Mouse (Mus musculus): Measurements from ENCODE around the gene Slc38a11.

The Slc38a11 gene

DNA sequence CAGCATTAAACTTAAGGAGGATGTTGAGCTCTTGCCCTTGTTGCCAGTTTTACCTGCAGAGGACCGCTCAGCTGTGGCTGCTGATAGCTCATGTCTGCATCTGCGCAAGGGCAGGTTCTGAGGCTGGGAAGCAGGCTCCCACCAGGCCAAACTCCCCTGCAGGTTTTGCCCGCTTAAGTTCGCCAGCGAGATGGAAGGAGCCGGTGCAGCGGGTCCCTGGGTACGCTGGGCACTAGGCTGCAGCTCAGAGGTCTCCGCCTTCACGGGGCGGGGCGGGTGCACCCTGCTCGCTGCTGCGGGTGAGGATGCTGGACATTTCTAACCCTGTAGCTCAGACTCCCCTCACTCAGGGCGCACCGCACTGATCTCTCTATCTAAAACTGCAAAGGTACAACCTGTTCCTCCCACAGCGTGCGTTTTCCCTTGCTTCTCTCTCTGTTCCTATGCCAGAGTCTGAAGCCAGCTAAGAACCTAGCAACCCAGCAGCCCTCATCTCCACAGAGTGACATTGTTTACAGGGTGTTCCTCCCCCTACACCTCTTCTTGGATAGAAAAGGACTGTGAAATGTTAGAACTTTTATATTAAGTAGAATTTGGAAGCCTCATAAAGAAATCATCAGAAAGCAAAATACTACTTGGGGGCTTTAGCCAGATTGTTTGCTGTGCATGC is at the start of gene Slc38a11:
TSS of gene Slc38a11 (minus strand) at position 207 of the 670 bp plus-strand sequence.
- no peak for DNase-seq (ENCODE audit: low spot score in 2 of 2)

DNA sequence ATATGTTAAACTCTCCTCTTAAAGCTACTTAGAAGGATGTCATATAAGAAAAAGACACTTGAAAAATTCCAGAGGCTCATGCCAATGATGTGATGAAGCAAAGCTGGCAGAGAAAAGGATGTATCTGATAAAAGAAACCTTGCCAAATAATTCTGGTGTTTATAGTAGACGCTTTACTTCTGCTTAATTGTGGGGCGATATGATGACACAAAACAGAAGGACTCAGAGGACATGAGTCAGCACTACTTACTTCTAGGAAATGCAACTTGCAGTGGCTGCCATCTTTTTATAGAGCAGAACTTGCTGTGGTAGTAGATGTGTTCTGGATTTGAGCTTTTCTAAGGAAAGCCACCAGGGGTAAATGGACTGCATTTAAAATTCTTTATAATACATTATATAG is 43.3 kb upstream of the Slc38a11 start:
- no peak for DNase-seq (ENCODE audit: low spot score in 2 of 2)

DNA sequence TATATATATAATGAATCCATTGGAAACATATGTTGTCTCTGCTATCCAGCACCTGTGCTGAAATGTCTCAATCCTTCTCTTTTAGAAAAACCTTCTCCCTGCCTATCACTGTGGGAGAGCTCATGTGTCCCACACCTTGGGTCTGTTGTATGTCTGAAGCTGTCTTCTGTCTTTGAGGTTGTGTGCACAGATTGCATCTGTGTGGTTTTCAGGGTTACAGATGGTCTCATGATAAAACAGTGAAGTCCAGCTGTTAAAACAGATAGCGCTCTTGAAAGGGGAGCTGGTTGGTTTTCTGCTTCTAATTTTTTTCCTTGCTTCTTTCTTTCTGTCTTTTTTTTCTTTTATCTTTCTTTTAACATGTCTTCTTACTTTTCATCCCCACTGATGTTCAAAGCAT is 41.6 kb upstream of the Slc38a11 start:
- DNase-seq (ENCODE audit: low spot score in 2 of 2): no peak

DNA sequence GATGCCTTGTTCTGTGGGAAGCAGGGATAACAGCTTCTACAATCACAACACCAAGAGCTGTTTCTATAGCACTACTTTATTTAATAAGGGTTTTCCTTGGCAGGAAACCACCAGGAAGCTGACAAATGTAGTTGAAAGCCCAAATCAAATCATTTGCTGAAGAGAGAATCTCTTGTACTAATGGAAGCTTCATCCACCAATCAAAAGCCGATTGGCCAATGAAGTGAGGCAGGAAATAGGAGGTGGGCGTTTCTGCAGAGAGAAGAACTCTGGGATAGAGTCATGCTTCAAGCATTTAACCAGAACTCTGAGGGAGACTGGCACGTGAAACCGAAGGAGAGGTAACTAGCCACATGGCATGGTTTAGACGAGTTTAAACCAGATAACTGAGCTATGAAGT is 38.2 kb upstream of the Slc38a11 start:
- DNase-seq (ENCODE audit: low spot score in 2 of 2): no peak

DNA sequence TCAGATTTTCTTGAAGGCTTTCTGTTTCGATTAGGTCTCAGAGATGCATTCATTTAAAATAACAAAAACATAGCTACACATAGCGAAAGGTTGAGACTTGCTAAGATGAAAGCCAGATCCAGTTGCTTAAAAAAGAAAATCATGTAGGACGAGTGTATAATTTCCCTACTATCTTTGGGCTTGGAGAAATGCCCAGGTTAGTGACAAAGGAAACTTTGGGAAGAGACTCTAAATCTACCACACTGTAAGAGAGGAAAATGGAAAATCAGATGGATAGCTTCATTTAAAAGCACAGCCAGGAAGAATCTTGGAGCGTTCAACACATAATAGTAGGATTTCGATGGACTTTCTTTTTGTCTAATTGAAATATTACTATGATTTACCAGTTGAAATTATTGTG is 36.1 kb upstream of the Slc38a11 start:
- DNase-seq (ENCODE audit: low spot score in 2 of 2): no peak

DNA sequence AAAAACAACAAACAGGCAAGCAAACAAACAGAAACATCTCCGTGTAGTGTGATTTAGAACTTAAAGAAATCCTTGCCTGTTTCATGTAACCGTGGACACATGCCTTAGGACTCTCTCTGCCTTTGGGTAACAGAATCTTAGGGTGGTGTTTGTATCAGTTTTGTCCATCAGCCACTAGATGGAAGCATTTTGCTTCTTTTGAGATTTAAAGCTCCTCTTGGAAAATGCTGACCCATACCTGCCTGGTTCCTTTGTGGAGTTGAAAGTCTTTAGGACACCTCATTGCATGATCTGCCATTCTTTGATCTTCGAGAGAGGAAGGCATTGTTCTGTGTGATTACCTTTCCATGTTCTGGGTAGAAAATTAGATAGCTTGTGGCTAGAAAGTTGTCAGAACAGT is 32.3 kb upstream of the Slc38a11 start:
- DNase-seq (ENCODE audit: low spot score in 2 of 2): no peak

DNA sequence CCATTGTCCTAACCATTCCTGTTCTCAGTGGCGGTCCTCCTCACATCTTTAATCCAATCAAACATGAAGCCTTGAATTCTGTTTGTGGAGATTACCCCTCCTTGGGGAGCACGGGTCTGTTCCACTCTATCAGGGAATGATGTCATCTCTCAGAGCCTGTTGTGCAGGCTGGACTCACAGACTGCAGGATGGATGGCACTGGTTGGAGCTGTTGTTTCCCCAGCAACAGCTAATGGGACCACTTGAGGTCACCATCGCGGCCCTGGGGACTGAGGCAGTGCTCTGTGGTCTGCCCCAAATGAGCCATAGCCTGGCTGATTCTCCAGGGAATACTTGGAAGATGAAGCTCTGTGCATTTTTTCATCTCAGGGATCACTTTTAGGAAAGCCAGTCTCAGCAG is 29.2 kb upstream of the Slc38a11 start:
- DNase-seq (ENCODE audit: low spot score in 2 of 2): no peak

DNA sequence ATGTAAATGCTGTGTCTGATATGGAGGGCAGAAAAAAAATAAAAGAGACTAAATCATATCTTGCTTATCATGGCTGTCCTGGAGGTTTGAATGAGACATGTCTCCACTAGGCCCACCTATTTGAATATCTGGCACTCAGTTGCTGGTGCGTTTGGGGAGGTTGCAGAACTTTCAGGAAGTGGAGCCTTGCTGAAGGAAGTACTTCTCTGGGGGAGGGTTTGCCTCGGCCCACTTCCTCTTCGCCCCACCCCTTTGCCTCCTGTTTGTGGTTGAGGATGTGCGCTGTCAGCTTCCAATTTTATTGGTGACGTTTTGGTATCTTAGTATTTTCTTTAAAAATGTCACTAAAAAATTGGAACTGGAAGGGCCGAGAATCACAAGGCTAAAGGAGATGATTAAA is 27.5 kb upstream of the Slc38a11 start:
- DNase-seq (ENCODE audit: low spot score in 2 of 2): no peak

DNA sequence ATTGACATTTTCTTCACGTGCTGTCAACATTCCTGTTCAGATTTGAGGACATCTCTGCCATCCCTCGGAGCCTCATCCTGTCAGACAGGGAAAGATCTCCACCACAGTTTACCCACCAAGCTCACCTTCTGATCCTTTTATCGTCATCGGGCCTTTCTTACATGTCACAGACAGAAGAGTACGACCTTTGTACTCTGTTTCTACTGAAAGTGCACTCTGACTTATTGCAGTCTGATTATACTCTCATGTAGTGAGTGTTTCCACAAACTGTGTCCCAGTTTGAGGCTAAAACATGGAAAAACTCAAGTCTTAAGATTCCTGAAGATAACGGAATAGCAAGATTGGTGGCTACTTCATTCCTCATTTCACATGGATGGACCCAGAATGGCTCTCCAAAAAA is 21.0 kb upstream of the Slc38a11 start:
- no peak for DNase-seq (ENCODE audit: low spot score in 2 of 2)

DNA sequence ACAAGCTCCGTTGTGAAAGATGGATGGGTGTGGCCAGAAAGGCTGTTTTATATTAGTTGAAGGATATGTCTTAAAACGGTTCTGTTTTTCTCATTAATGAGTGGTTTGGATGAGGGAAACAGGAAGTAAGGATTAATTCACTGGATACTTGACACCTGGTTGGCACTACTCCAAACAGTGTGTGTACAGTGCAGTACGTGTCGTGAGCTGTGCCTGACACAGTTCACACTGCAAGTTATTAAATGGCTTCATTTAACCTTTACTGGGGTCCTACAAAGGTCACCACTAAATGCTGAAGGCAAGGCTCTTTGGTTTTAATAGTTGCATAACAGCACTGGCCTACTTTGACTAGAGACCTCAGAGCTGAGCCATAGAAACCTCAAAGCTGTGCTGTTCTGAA is 18.7 kb upstream of the Slc38a11 start:
- no peak for DNase-seq (ENCODE audit: low spot score in 2 of 2)

DNA sequence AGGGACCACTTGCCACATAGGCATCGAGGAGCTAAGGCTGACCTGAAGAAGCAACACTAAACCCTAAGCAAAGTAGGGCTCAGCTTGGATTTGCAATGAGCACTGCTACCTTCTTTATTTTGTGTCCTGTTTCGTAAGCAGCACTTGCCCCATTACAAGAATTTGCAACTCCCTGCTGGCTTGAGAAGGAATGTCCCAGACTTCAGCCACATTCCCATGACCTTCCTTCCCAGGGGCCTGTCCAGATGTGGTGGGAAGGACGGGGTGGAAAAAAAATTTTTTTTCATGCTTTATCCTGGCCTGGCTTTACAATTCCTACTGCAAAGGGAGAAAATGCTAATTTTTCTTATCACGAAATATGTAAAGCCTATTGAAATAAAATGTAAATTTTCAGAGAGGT is 14.6 kb upstream of the Slc38a11 start:
- no peak for DNase-seq (ENCODE audit: low spot score in 2 of 2)

DNA sequence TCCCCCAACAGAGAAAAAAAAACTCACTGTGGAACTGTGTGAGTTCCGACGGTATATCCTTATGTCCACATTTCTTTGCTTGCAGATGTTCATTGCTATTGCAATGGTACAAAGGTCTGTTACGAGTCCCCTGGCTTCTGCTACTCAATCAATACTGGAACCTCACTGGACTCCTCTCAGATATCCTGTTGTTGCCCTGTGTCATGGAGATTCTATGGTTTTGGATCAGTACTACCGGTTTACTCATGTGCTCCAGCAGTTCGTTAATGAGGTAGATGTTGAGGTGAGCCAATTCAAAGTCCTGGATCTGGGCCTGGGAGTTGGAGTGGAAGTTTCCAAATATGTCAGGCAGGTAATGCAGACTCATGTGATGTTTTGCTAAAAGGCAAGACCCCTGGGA is 10.6 kb upstream of the Slc38a11 start:
- no peak for DNase-seq (ENCODE audit: low spot score in 2 of 2)

DNA sequence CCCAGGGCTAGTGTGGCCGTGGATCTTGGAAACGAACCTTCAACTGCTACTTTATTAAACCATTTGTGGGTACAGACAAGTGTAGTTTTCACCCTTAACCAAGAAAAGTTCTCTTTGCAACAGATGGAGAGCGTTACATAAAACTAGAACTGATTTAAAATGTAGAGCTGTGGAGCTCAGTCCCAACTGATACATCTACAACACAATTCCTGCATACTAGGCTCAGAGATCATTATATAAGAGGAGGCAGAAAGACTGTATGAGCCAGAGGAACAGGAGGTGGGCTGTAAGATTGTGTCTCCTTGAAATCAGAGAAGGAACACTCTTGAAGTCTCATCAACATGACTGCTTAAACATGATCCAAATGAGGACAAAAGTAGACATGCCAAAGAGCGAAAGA is 9.2 kb upstream of the Slc38a11 start:
- DNase-seq (ENCODE audit: low spot score in 2 of 2): no peak

DNA sequence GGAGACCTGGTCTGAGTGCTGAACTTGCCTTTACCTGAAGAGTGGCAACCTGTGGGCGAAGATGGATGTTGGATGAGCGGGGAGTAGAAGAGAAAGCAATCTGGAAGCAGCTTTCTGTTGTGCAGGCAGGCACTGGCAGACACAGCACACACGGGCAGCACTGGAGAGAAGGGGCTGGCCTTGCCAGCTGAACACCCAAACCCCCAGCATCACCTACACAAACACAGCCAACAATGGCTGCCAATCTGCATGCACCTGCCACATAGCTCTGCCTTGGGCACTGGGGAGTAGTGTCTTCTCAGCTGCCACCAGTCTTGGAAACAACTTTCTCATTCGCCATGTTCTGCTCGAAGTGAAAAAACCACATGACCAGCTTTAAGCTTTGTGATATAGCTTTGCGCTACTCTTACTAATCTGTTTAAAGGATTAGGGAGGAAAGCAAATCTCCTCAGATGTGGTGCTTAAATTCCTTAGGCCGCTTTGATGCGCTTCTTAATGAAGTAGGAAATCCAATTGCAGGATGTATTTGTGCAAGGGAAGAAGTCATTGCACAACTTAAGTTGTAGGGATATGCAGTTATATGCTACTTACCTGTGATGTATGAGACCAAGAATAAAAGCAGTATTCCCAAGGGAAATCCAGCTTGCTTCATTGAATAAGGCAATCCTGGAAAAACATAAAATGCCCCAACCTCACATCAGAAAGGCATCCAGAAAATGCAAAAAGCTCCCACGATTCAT is 2.9 kb downstream of the Slc38a11 start:
- no peak for DNase-seq (ENCODE audit: low spot score in 2 of 2)

DNA sequence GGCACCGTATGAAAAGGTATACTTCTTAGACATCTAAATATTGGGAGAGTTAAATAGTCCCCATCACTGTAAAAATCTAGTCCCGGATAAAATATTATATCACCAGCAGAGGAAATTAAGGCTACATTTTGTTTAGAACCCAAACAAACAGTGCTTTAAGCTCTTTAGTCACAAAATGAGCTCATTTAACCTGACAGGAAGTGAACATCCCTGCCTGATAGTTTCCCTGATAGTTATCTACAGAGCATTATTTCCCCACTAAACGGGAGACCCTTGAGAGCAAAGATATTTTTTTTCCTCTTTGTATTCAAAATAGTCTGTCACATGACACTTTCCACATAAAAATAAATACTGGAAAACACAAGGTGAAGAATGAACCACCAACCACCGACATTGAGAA is 16.5 kb downstream of the Slc38a11 start:
- DNase-seq (ENCODE audit: low spot score in 2 of 2): no peak

DNA sequence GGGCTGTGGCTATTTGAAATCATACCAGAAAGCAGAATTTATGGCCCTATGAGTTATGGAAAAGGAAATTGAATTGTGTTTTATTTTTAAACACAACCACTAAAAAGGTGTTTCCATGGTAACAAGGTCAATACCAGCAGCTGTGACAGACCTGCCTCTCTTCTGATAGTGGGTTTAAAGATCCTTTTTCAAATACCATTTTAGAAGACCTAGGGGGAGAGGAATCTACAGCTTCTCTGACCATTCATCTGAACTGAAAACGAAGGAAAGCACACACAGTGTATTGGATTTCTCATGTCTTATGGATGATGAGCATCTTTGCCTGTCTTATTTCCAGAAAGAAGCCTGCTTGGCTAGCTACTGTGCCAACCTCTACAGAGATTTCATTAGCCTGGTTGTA is 16.9 kb downstream of the Slc38a11 start:
- DNase-seq (ENCODE audit: low spot score in 2 of 2): no peak

DNA sequence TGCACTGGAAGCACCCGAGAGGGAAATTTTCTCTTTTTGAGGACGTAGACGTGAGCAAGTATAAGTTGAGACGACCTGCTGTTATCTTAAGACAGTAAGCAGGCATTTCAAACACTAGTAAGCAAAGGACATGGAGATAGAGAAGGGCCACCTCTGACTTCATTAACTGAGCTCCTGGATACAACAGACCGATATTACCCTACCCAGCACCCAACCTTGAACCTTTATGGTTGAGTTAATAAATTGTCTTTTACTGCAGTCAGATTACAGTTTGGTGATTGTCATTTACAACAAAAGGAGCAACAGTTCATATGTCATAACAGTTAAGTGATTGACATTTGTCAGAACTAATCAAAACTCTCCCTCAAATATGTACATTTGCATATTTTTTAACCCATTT is 17.8 kb downstream of the Slc38a11 start:
- DNase-seq (ENCODE audit: low spot score in 2 of 2): no peak

DNA sequence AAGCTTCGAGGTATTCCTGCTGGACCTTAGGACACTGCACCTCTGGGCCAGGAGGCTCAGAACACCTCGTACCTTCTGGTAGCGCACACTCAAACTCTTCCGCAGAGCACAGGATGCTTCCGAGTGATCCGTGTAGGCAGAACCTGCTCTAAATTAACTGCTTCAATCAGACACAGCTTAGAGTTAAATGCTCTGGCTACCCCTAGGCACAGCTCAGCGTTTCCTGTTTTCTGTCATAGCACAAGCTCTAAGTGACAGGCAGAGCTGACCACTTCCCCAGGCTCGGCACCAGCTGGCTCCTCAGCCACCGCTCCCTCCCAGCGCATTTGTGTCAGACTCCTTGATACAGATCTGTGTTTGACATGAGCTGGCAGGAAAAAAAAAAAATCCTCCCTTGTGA is 21.8 kb downstream of the Slc38a11 start:
- peak in 1 of 2 experiments; percentile 33 for DNase-seq (ENCODE audit: low spot score in 2 of 2)

DNA sequence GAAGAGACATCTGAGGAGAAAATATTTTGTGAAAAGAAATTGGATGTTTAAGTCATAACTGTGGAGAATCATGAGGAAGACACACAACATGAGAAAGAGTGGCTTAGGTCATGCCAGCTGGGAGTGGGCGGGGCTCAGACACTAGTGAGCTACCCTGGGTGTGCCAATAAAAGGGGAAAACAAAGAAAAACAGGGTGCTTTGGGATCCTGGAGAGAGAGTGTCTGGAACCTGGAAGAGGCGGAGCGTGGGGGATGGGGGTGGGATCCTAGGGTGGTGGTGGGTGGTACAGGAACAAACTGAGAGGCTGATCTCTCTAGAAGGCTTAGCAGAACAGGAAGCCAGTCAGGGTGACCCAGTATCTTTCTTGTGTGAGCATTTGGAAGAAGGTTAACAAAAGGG is 23.0 kb downstream of the Slc38a11 start:
- DNase-seq (ENCODE audit: low spot score in 2 of 2): no peak

DNA sequence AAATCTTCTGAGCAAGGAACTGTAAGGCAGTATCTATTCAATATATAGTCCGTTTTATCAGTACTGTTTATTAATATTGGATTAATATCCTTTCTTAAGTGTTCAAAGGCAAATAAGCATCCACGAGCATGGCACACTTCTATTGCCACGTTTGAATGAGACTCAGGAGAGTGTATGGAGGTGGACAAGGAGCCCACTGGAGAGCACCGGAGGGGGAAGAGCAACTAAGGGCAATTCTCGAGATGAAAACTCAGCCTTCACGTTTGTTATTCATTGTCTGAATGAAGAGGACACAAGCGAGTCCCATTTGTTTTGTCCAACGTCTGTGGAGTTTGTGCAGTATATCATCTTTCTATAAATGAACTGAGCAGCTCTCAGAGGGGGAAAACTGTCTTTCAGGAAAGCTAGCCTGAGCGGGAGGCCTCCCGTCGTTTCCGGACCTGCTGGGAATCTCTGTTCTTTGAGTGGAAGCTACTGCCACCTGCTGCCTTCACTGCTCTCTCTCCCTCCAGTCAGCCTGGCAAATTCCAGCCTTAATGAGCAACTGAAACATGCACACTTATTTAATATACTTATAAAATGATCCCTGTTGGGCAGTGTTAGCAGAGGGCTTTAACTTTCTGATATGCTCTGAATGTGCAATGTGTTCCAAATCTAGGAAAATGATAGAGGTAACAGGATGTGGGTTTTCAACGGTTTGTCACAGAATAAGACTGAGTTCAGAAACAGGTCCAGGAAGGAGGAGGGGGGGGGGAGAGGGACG is 26.3 kb downstream of the Slc38a11 start:
- DNase-seq (ENCODE audit: low spot score in 2 of 2): peak; percentile 80

DNA sequence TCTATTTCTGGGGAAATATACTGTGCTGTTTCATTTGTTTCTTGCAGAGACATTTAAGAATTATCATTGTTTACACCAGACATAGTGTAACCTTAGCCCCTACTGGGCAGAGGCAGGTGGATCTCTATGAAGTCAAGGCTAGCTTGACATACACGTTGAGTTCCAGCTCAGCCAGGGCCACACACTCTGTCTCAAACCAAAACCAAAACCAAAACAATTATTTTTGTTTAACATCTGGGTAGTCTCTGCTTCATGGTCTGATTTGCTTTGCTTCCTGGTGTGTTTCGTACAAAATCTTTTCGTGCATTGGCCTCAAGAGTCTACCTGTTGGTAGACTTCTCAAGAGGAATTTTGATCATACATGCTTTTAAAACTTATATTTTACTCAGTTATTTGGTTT is 27.2 kb downstream of the Slc38a11 start:
- no peak for DNase-seq (ENCODE audit: low spot score in 2 of 2)

DNA sequence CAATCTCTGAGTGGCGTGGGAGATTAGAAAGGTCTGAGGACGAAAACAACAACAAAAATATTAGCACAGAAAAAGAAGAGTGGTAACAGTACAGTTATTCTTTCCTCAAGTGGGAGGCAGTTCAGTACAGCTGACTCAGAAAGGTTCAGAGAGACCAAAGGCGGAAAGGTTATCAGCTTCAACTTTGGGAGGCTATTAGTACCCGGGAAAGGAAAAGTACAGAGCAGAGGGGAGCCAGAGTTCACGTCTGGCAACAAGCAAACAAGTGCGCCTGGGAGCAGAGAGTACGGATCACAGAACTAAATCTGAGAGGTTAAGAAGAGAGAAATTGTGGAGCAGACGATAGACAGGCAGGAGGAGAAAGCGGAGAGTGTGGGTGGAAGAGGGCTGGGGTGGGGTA is 29.7 kb downstream of the Slc38a11 start:
- no peak for DNase-seq (ENCODE audit: low spot score in 2 of 2)

DNA sequence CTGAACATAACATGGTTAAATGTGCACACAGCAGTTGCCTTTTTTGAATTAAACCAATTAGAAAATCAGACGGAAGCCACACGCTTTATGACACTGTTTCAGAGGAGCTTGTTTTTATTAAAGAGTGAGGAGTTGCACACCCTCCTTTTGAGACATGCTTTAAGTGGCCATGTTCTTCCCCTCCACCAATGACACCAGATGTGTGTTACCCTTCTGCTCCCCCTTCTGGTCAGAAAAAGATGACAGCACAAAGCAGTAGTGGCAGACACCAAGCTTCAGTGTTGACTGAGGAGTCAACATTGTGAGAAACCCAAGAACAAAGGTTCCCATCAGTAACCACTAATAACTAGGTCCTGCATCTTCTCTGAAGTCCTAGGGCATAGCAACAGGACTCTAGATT is 32.5 kb downstream of the Slc38a11 start:
- peak; percentile 29 to 32 for DNase-seq (ENCODE audit: low spot score in 2 of 2)

Data from right cerebral cortex, postnatal 10 days (tissue).